Mouse (Mus musculus): ENCODE data around the gene Elf4.

- TF ChIP-seq CTCF (IDR thresholded peaks at IDR 0.05; ENCODE audit: low read depth, low read length) (no peak), GATA1 (IDR thresholded peaks at IDR 0.05; ENCODE audit: borderline replicate concordance, low read length) (no peak), TAL1 (conservative IDR thresholded peaks at IDR 0.05; ENCODE audit: low read depth, low read length) (no peak)
Measured at GRCm38 (mm10) chrX:48367841-48368240, 95.1 kb downstream of the Elf4 start.
